Mouse (Mus musculus): ENCODE results near the gene Psmb3. TPM values are rescaled to one million over a fixed set of nuclear protein-coding genes. Genes with fewer than 3 reads are reported as not detected.

The Psmb3 gene
- polyA plus RNA-seq, 1 experiment: not detected

DNA sequence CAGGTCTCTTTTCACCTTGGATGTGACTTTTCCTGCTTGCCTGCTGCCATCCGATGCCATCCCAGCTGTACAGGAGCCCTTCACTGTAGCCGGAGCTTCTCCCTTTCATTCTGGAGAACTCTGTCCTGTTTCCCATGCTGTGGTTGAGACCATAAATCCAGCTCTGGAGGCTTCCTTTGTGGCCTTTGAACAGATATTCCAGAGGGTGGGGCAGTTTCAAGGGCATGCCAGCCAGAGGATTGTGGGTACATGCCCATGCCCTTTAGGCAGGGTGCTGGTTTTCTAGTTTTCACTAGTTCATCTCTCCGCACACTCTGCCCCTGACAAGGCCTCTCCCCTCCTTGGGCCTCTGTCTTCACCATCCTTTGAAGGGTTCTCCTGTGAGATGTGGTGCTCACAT, 16.1 kb upstream of the Psmb3 start:
- Histone ChIP-seq H3K4me3 (ENCODE audit: insufficient read depth, low read depth, low read length) (no peak overlapping the region), H3K27ac (ENCODE audit: insufficient read depth, low read depth, low read length) (no peak overlapping the region), H3K4me1 (ENCODE audit: control insufficient read depth, insufficient read depth, low read length) (peaks cover 21% of the 10 kb centered on the region)
- no peak for TF ChIP-seq CTCF (IDR thresholded peaks at IDR 0.05; ENCODE audit: insufficient read depth, low read depth, low read length)
- no peak for TF ChIP-seq POLR2A (IDR thresholded peaks at IDR 0.05; ENCODE audit: insufficient read depth, low read depth, low read length)
- WGBS: 90% methylated on average over 3 of the region's 3 CpGs

DNA sequence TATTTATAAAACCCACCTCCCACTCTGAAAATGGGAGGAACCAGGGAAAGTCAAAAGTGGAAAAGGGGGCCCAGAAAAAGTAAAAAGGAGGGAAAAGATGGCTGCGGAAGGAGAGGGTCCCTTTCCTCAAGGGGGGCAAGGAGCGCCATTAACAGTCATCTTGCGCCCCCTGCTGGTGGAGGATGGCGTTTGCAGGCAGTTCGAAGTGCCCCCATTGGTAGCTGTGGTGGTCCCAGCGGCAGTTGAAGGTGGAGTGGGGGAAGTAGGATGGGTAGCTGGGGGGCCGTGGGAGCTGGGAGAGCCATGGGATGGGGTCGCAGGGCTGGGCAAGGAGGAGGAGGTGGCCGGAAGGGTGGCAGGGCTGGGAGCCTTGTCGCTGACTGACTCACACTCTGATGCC, 13.3 kb upstream of the Psmb3 start:
- H3K27ac ChIP-seq (ENCODE audit: insufficient read depth, low read depth, low read length): no peak overlapping the region
- TF ChIP-seq CTCF (IDR thresholded peaks at IDR 0.05; ENCODE audit: insufficient read depth, low read depth, low read length): peak; percentile 98
- no peak for TF ChIP-seq POLR2A (IDR thresholded peaks at IDR 0.05; ENCODE audit: insufficient read depth, low read depth, low read length)
- 20% methylated on average over 10 of the region's 10 CpGs for WGBS

DNA sequence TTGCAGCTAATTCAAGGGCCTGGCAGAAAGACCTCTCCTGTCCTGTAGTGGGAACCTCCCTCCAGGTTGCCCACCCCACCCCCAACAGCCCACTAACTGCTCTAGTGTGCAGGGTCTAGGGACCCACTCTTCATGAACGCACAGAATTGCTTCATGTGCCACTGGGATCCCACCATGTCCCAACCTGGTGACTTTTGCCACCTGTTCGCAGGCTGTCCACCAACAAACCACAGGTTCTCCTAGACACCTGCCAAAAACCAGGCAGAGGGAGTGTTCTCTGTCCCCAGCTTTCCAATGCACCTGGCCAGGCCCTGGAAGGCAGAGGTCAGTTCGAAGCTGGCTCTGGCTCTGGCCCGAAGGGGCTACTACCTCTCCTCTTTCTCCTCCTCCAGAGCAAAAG, 8.8 kb upstream of the Psmb3 start:
- WGBS: 48% methylated on average over 4 of the region's 4 CpGs
- Histone ChIP-seq H3K4me3 (ENCODE audit: insufficient read depth, low read depth, low read length) (no peak overlapping the region), H3K27ac (ENCODE audit: insufficient read depth, low read depth, low read length) (no peak overlapping the region), H3K4me1 (ENCODE audit: control insufficient read depth, insufficient read depth, low read length) (peaks cover 40% of the 10 kb centered on the region)
- TF ChIP-seq POLR2A (IDR thresholded peaks at IDR 0.05; ENCODE audit: insufficient read depth, low read depth, low read length) (no peak), CTCF (IDR thresholded peaks at IDR 0.05; ENCODE audit: insufficient read depth, low read depth, low read length) (no peak)

More for the DNA sequence above, 13.3 kb upstream of the Psmb3 start:
- Histone ChIP-seq H3K4me1 (ENCODE audit: control insufficient read depth, insufficient read depth, low read length) (peaks cover 19% of the 10 kb centered on the region), H3K4me3 (ENCODE audit: insufficient read depth, low read depth, low read length) (no peak overlapping the region)

DNA sequence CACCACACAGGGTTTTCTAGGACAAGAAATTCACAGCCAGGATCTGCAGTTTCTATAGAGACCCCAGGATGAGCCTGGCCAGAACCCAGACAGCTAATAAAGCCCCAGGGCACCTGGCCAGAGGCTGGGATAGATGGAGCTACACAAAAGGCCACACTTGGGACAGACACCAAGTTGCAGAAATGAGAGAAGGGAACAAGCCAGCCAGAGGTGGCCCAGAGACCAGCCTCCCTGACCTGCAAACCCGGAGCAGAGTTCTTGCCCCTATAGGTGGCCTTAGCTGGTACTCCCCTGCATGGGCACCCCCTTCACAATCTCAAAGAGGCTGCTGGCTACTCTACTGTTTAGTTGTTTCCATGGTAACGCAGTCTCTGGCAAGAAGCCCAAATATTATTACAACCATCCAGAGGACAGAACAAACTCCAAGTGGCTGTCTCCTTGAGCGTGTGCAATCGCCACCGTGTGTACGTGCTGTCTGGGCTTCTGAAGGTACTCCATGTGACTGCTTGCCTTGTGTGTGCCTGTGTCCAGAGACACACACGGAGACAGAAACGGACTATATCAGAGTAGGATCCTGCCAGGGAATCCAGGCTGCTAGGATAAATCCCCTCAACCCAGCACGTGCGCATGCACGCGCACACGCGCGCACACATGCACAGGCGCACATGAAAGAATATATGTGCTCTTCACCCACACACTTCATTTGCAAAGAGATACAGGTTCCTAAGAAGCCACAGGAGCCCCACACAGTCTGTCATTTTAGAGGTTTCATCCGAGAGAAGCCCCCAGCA, 8.1 kb upstream of the Psmb3 start:
- TF ChIP-seq POLR2A (IDR thresholded peaks at IDR 0.05; ENCODE audit: insufficient read depth, low read depth, low read length) (no peak), CTCF (IDR thresholded peaks at IDR 0.05; ENCODE audit: insufficient read depth, low read depth, low read length) (no peak)
- Histone ChIP-seq H3K4me3 (ENCODE audit: insufficient read depth, low read depth, low read length) (no peak overlapping the region), H3K4me1 (ENCODE audit: control insufficient read depth, insufficient read depth, low read length) (peaks cover 36% of the 10 kb centered on the region), H3K27ac (ENCODE audit: insufficient read depth, low read depth, low read length) (no peak overlapping the region)
- WGBS: 26% methylated on average over 17 of the region's 17 CpGs

DNA sequence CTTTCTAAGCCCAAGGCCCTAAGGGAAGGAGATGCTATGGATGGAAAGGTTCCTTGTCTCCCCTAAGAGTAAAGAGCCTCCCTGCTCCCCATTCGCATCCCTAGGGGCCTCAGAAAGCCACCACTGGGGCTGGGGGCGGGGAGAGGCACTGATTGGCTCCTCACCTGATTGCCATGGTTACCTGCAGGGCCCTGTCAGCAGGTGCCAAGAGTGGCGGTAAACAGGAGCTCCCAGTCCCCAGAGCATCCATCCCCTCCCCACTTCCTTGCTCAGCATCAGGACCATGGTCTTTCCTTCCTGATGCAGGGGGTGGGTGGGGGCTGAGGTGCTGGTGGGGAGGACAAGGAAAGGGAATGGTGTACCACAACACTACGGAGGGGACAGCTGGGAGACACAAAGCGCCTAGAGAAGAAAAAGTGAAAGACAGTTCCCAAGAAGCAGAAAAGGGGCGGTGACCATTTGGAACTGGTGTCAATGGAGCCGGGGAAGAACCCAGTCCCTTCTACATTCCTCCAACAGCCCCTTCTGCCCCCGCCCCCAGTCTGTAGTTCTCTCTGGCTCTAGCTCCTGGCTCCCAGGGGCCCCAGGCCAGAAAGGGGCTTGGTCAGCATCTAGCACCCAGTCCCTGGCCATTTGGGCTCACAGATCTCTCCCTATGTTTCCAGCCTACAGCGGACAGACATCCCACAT, 7.3 kb upstream of the Psmb3 start:
- no peak overlapping the region for H3K4me3 ChIP-seq (ENCODE audit: insufficient read depth, low read depth, low read length)
- no peak overlapping the region for H3K27ac ChIP-seq (ENCODE audit: insufficient read depth, low read depth, low read length)
- 35% methylated on average over 9 of the region's 9 CpGs for WGBS
- no peak for TF ChIP-seq CTCF (IDR thresholded peaks at IDR 0.05; ENCODE audit: insufficient read depth, low read depth, low read length)
- no peak for TF ChIP-seq POLR2A (IDR thresholded peaks at IDR 0.05; ENCODE audit: insufficient read depth, low read depth, low read length)
- H3K4me1 ChIP-seq (ENCODE audit: control insufficient read depth, insufficient read depth, low read length): peaks cover 36% of the 10 kb centered on the region

DNA sequence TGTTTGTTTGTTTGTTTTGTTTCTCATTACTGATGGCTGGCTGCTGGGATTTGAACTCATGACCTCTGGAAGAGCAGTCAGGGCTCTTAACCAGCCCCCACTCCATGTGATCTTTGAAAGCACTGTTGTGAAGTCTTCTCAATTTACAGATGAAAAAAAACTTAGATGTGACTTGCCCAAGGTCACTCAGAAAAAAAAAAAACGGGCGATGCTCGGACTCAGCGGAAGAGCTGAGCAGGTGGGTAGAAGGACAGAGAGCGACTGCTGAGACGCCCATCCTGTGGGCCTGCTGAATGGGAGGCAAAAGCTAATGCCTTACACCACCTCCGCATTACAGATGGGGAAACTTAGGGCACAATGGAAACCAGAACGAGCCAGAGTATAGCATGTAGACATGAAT, 6.5 kb upstream of the Psmb3 start:
- H3K4me1 ChIP-seq (ENCODE audit: control insufficient read depth, insufficient read depth, low read length): peaks cover 42% of the 10 kb centered on the region
- 71% methylated on average over 8 of the region's 8 CpGs for WGBS
- TF ChIP-seq POLR2A (IDR thresholded peaks at IDR 0.05; ENCODE audit: insufficient read depth, low read depth, low read length): no peak
- no peak for TF ChIP-seq CTCF (IDR thresholded peaks at IDR 0.05; ENCODE audit: insufficient read depth, low read depth, low read length)
- no peak overlapping the region for H3K27ac ChIP-seq (ENCODE audit: insufficient read depth, low read depth, low read length)
- H3K4me3 ChIP-seq (ENCODE audit: insufficient read depth, low read depth, low read length): no peak overlapping the region

DNA sequence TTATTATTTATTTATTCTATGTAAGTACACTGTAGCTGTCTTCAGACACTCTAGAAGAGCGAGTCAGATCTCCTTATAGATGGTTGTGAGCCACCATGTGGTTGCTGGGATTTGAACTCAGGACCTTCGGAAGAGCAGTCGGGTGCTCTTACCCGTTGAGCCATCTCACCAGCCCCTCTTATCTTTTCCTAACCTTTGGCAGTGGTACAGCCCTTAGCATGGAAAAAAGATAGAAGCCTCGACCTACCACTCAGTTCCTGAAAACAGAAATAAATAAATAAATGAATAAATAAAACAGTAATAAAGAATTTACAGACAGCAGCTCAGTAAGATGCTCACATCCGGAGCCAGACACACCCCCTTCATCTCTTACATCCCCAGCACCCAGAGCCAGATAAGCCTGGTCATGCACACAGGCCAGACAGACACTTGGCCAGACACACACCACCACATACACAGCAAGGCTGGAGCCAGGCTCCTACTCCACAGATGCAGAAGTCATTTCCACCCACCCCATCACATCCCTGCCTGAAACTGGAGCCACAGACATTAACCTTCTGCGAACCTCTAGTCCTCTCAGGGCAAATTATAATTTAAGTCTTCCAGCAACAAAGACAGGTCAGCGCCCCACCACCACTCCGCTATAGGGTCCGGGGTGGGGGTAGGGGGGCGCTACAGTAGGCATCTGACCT, 5.9 kb upstream of the Psmb3 start:
- H3K4me1 ChIP-seq (ENCODE audit: control insufficient read depth, insufficient read depth, low read length): peaks cover 42% of the 10 kb centered on the region
- 53% methylated on average over 11 of the region's 11 CpGs for WGBS
- TF ChIP-seq CTCF (IDR thresholded peaks at IDR 0.05; ENCODE audit: insufficient read depth, low read depth, low read length): no peak
- no peak for TF ChIP-seq POLR2A (IDR thresholded peaks at IDR 0.05; ENCODE audit: insufficient read depth, low read depth, low read length)
- peak overlapping the region; percentile 63 for H3K4me3 ChIP-seq (ENCODE audit: insufficient read depth, low read depth, low read length)
- H3K27ac ChIP-seq (ENCODE audit: insufficient read depth, low read depth, low read length): no peak overlapping the region

DNA sequence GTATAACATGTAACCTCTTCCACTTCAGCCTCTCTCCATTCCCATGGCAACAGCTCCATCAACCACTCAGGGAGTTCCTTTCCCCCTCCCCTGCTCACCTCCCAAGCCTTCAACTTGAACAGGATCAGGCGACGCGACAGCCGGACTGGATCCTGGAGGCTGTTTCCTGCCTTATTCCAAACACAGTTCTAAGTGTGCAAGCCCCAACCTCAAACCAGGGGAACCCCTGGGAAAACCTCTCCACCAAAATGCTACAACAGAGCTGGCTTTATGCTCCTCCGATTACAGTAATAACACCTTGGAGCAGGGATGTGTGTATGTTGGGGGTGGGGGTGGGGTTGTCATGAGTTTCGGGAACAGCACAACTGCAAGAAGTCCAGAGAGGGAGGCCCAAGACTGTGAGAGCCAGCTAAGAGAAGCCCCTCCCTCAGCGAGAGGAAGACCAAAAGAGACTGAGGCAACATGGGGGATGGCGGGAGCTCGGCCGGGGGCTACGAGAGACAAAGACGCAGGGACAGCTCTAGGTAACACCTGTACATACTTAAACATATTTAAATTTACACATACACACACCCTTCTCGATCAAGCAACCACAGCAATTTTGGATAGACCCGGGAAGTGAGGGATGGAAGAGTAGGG, 5.2 kb upstream of the Psmb3 start:
- 4% methylated on average over 14 of the region's 14 CpGs for WGBS
- H3K27ac ChIP-seq (ENCODE audit: insufficient read depth, low read depth, low read length): no peak overlapping the region

More for the DNA sequence above, 5.2 kb upstream of the Psmb3 start:
- H3K4me1 ChIP-seq (ENCODE audit: control insufficient read depth, insufficient read depth, low read length): peaks cover 42% of the 10 kb centered on the region
- TF ChIP-seq CTCF (IDR thresholded peaks at IDR 0.05; ENCODE audit: insufficient read depth, low read depth, low read length): no peak
- TF ChIP-seq POLR2A (IDR thresholded peaks at IDR 0.05; ENCODE audit: insufficient read depth, low read depth, low read length): no peak
- peak overlapping the region; percentile 63 for H3K4me3 ChIP-seq (ENCODE audit: insufficient read depth, low read depth, low read length)

Data from olfactory bulb, adult 2 months (tissue).